Mouse (Mus musculus): ENCODE results near the gene Cic.

GRCm38 (mm10) chr7:25274571-25274970 is 7.1 kb downstream of the Cic start:
- TF ChIP-seq POLR2A (IDR thresholded peaks at IDR 0.05; ENCODE audit: borderline replicate concordance, insufficient read depth, low read length) (no peak), CTCF (IDR thresholded peaks at IDR 0.05; ENCODE audit: borderline replicate concordance, insufficient read depth, low read depth, low read length) (no peak)

All from cerebellum, adult 2 months (tissue).